Mouse (Mus musculus): ENCODE data around the gene Neurl4. TPM values are rescaled to one million over a fixed set of nuclear protein-coding genes. Genes with fewer than 3 reads are reported as not detected.
A peak's percentile ranks its signal among the peaks of the same experiment; 100 is the strongest.

Neurl4 gene
- polyA plus RNA-seq, 1 experiment from 2014 or later: 17.8 TPM

DNA sequence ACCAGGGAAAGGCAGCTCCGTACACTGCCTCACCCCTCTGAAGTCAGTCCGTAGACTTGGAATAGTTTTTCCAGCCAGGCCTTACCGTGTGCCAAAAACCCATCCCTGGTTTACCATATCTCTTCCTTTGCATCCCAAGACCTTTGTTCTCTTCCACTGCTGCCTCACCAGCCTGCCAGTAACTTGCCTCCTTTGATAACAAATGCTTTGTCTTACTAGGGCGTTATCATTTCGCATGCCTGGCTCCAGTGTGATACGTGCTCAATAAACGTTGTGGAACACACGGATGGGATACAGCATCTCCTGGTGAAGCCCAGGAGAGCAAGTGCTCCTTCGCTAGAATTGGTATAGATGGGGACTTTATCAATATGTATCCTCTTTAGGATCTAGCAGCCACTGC is 33.5 kb upstream of the Neurl4 start:
- Histone ChIP-seq H3K4me1 (ENCODE audit: control insufficient read depth, insufficient read depth, low read depth, low read length) (no peaks in the 10 kb centered on the region), H3K4me2 (ENCODE audit: low read length) (no peak overlapping the region), H3K27ac (ENCODE audit: low read depth, low read length) (no peak overlapping the region), H3K9ac (ENCODE audit: low read depth, low read length) (no peak overlapping the region), H3K27me3 (replicated peaks; ENCODE audit: control insufficient read depth, insufficient read depth, low read length) (no peaks in the 10 kb centered on the region; the same call in 1 of the 2 replicates), H3K9me3 (ENCODE audit: control insufficient read depth, low read length) (no peaks in the 10 kb centered on the region), H3K4me3 (ENCODE audit: low read length) (no peak overlapping the region), H3K36me3 (ENCODE audit: control insufficient read depth, insufficient read depth, low read length) (no peaks in the 10 kb centered on the region)
- no peak for ATAC-seq
- WGBS: 68% methylated on average over 9 of the region's 9 CpGs

GRCm38 (mm10) chr11:69870289-69871069 is 30.4 kb upstream of the Neurl4 start:
- ATAC-seq: no peak
- no peak overlapping the region for H3K9ac ChIP-seq (ENCODE audit: low read depth, low read length)
- WGBS: 94% methylated on average over 2 of the region's 2 CpGs

GRCm38 (mm10) chr11:69871822-69872221 is 29.1 kb upstream of the Neurl4 start:
- H3K9ac ChIP-seq (ENCODE audit: low read depth, low read length): no peak overlapping the region
- WGBS: 92% methylated on average over 7 of the region's 7 CpGs
- no peak overlapping the region for H3K4me2 ChIP-seq (ENCODE audit: low read length)
- no peaks in the 10 kb centered on the region for H3K36me3 ChIP-seq (ENCODE audit: control insufficient read depth, insufficient read depth, low read length)
- H3K27me3 ChIP-seq (replicated peaks; ENCODE audit: control insufficient read depth, insufficient read depth, low read length): no peaks in the 10 kb centered on the region; the same call in 1 of the 2 replicates
- H3K27ac ChIP-seq (ENCODE audit: low read depth, low read length): no peak overlapping the region
- H3K4me3 ChIP-seq (ENCODE audit: low read length): no peak overlapping the region
- no peak for ATAC-seq
- no peaks in the 10 kb centered on the region for H3K9me3 ChIP-seq (ENCODE audit: control insufficient read depth, low read length)
- no peaks in the 10 kb centered on the region for H3K4me1 ChIP-seq (ENCODE audit: control insufficient read depth, insufficient read depth, low read depth, low read length)

More at GRCm38 (mm10) chr11:69870289-69871069, 30.4 kb upstream of the Neurl4 start:
- Histone ChIP-seq H3K9me3 (ENCODE audit: control insufficient read depth, low read length) (no peaks in the 10 kb centered on the region), H3K4me1 (ENCODE audit: control insufficient read depth, insufficient read depth, low read depth, low read length) (no peaks in the 10 kb centered on the region), H3K36me3 (ENCODE audit: control insufficient read depth, insufficient read depth, low read length) (no peaks in the 10 kb centered on the region), H3K4me3 (ENCODE audit: low read length) (no peak overlapping the region), H3K27ac (ENCODE audit: low read depth, low read length) (no peak overlapping the region), H3K4me2 (ENCODE audit: low read length) (no peak overlapping the region), H3K27me3 (replicated peaks; ENCODE audit: control insufficient read depth, insufficient read depth, low read length) (no peaks in the 10 kb centered on the region; the same call in 1 of the 2 replicates)

- Histone ChIP-seq H3K27ac (ENCODE audit: low read depth, low read length) (no peak overlapping the region), H3K4me3 (ENCODE audit: low read length) (no peak overlapping the region), H3K9me3 (ENCODE audit: control insufficient read depth, low read length) (no peaks in the 10 kb centered on the region), H3K4me1 (ENCODE audit: control insufficient read depth, insufficient read depth, low read depth, low read length) (peaks cover 3% of the 10 kb centered on the region; the same call in 1 of the 2 replicates), H3K9ac (ENCODE audit: low read depth, low read length) (no peak overlapping the region), H3K27me3 (replicated peaks; ENCODE audit: control insufficient read depth, insufficient read depth, low read length) (no peaks in the 10 kb centered on the region; the same call in 1 of the 2 replicates), H3K4me2 (ENCODE audit: low read length) (no peak overlapping the region), H3K36me3 (ENCODE audit: control insufficient read depth, insufficient read depth, low read length) (no peaks in the 10 kb centered on the region)
- WGBS: 80% methylated on average over 4 of the region's 4 CpGs
- no peak for ATAC-seq
Observed at GRCm38 (mm10) chr11:69872451-69872850, 28.4 kb upstream of the Neurl4 start.

- peaks cover 3% of the 10 kb centered on the region for H3K4me1 ChIP-seq (ENCODE audit: control insufficient read depth, insufficient read depth, low read depth, low read length)
- no peak for ATAC-seq
- H3K27ac ChIP-seq (ENCODE audit: low read depth, low read length): no peak overlapping the region
- no peak overlapping the region for H3K4me2 ChIP-seq (ENCODE audit: low read length)
- no peak overlapping the region for H3K9ac ChIP-seq (ENCODE audit: low read depth, low read length)
- 68% methylated on average over 7 of the region's 7 CpGs for WGBS
- H3K9me3 ChIP-seq (ENCODE audit: control insufficient read depth, low read length): no peaks in the 10 kb centered on the region
- no peak overlapping the region for H3K4me3 ChIP-seq (ENCODE audit: low read length)
- H3K36me3 ChIP-seq (ENCODE audit: control insufficient read depth, insufficient read depth, low read length): no peaks in the 10 kb centered on the region
- 0 out of 2 replicates have a peak, but pooled peaks cover 3% of the 10 kb centered on the region for H3K27me3 ChIP-seq (replicated peaks; ENCODE audit: control insufficient read depth, insufficient read depth, low read length)
Observed at GRCm38 (mm10) chr11:69876186-69876585, 24.7 kb upstream of the Neurl4 start.

DNA sequence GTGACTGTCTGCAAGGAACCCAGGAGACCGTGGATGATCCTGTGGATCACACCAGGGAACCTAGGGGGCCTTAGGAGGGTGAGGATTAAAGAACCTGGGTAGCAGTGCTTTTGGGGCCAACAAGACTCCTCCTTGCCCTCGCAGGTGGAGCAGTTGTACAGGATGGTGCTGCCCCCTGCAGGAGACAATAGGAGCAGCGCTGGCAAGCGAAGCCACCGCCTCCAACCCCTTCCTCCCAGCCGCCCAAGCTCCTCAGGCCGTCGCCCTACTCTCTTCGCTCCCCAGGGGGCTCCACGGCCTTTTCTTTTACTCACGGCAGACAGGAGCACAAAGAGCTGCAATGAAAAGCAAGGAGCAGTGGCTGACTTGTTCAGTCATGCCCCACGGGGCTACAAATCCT is 24.0 kb upstream of the Neurl4 start:
- WGBS: 2% methylated on average over 12 of the region's 12 CpGs
- H3K9ac ChIP-seq (ENCODE audit: low read depth, low read length): no peak overlapping the region
- H3K4me2 ChIP-seq (ENCODE audit: low read length): peak overlapping the region; percentile 36; the same call in 1 of the 2 replicates
- 0 out of 2 replicates have a peak overlapping the region, but pooled peaks have one; percentile 7 for H3K4me3 ChIP-seq (ENCODE audit: low read length)
- peaks cover 6% of the 10 kb centered on the region for H3K4me1 ChIP-seq (ENCODE audit: control insufficient read depth, insufficient read depth, low read depth, low read length)
- ATAC-seq: 0 out of 2 replicates have a peak, but pooled peaks have one; percentile 26
- H3K36me3 ChIP-seq (ENCODE audit: control insufficient read depth, insufficient read depth, low read length): no peaks in the 10 kb centered on the region
- H3K9me3 ChIP-seq (ENCODE audit: control insufficient read depth, low read length): no peaks in the 10 kb centered on the region
- H3K27ac ChIP-seq (ENCODE audit: low read depth, low read length): no peak overlapping the region
- 0 out of 2 replicates have a peak, but pooled peaks cover 5% of the 10 kb centered on the region for H3K27me3 ChIP-seq (replicated peaks; ENCODE audit: control insufficient read depth, insufficient read depth, low read length)

DNA sequence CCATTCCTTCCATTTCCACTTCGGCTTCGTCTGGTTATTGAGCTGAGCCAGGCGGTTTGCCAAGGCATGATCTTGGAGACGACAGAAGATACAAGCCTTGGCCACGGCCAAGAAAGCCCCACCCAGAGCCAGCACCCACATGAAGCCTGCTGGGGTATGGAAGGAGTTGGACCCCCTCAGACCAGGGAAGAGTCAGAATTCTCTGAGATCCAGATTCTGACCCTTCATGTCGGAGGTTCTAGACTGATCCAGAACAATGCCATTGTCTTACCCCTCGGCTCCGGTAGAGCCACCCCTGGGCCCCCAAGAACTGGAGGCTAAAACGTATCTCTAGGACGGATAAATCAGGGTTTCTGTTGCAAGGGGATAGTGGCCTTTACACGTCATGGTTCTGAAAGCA is 23.0 kb upstream of the Neurl4 start, which contains the start of gene Tmem95:
TSS of gene Tmem95 (minus strand) at position 141 of the 400 bp plus-strand sequence.
- Histone ChIP-seq H3K9ac (ENCODE audit: low read depth, low read length) (no peak within 1 kb of the TSS), H3K36me3 (ENCODE audit: control insufficient read depth, insufficient read depth, low read length) (no peaks in the 10 kb centered on the region), H3K4me2 (ENCODE audit: low read length) (peak within 1 kb of the TSS; percentile 36; the same call in 1 of the 2 replicates), H3K4me3 (ENCODE audit: low read length) (0 out of 2 replicates have a peak within 1 kb of the TSS, but pooled peaks have one; percentile 7), H3K4me1 (ENCODE audit: control insufficient read depth, insufficient read depth, low read depth, low read length) (peaks cover 6% of the 10 kb centered on the region), H3K9me3 (ENCODE audit: control insufficient read depth, low read length) (no peaks in the 10 kb centered on the region), H3K27me3 (replicated peaks; ENCODE audit: control insufficient read depth, insufficient read depth, low read length) (0 out of 2 replicates have a peak, but pooled peaks cover 6% of the 10 kb centered on the region), H3K27ac (ENCODE audit: low read depth, low read length) (no peak within 1 kb of the TSS)
- 85% methylated on average over 11 of the region's 11 CpGs for WGBS
- no peak for ATAC-seq

DNA sequence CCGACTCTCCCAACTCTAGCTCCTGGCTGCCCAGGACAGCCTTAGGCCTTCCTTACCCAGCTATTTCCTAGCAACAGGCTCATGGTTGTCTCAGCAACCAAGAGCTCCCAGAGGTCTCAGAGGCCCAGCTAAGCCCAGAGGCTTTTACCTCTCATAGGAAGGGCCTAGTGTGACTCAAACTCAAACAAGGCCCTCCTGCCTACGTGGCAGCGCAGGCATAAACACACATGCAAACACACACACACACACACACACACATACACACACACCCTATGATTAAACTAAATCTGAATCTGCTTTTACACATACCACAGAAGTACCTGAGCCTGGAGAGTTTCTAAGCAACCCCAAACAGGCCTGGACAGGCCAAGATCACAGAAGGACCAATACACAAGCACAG is 22.5 kb upstream of the Neurl4 start:
- Histone ChIP-seq H3K9me3 (ENCODE audit: control insufficient read depth, low read length) (no peaks in the 10 kb centered on the region), H3K9ac (ENCODE audit: low read depth, low read length) (no peak overlapping the region), H3K4me1 (ENCODE audit: control insufficient read depth, insufficient read depth, low read depth, low read length) (peaks cover 6% of the 10 kb centered on the region), H3K27ac (ENCODE audit: low read depth, low read length) (no peak overlapping the region), H3K27me3 (replicated peaks; ENCODE audit: control insufficient read depth, insufficient read depth, low read length) (0 out of 2 replicates have a peak, but pooled peaks cover 6% of the 10 kb centered on the region), H3K4me2 (ENCODE audit: low read length) (no peak overlapping the region), H3K4me3 (ENCODE audit: low read length) (no peak overlapping the region), H3K36me3 (ENCODE audit: control insufficient read depth, insufficient read depth, low read length) (no peaks in the 10 kb centered on the region)
- ATAC-seq: no peak
- WGBS: 66% methylated on average over 3 of the region's 3 CpGs

DNA sequence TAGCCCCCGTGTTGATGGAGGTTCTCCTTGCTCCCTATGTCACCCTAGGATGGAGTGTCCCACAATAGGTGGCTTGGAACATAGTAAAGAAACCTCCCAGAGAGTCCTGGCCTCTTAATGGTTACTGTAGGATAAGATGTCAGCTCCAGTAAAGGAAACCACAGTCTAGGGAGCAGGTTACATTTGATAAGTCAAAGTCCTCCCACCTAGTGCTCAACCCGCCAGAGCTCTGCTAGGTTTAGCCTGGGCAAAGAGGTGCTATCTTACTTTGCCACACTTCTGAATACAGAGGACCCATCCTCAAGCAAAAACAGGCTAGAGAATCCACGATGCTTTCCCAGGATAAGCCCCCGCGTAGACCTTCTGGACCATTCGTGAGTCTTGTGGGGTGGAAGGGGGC is 21.9 kb upstream of the Neurl4 start:
- no peaks in the 10 kb centered on the region for H3K36me3 ChIP-seq (ENCODE audit: control insufficient read depth, insufficient read depth, low read length)
- 0 out of 2 replicates have a peak, but pooled peaks cover 6% of the 10 kb centered on the region for H3K27me3 ChIP-seq (replicated peaks; ENCODE audit: control insufficient read depth, insufficient read depth, low read length)
- H3K27ac ChIP-seq (ENCODE audit: low read depth, low read length): no peak overlapping the region
- no peak overlapping the region; the same call in 1 of the 2 replicates for H3K4me2 ChIP-seq (ENCODE audit: low read length)
- WGBS: 91% methylated on average over 6 of the region's 6 CpGs
- H3K4me3 ChIP-seq (ENCODE audit: low read length): no peak overlapping the region
- no peak overlapping the region for H3K9ac ChIP-seq (ENCODE audit: low read depth, low read length)
- no peaks in the 10 kb centered on the region for H3K9me3 ChIP-seq (ENCODE audit: control insufficient read depth, low read length)
- no peak for ATAC-seq
- H3K4me1 ChIP-seq (ENCODE audit: control insufficient read depth, insufficient read depth, low read depth, low read length): peaks cover 6% of the 10 kb centered on the region
